Mouse (Mus musculus) skeletal muscle tissue, adult 2 months (tissue): ENCODE data around the gene Adamtsl5.

ENCODE experiments used
- DNase-seq: peaks from one replicate; pipeline ENCODE4 v3.0.0-alpha.2; 2012; ENCODE audit warnings: low read depth, low spot score

Gene Adamtsl5

GRCm38 (mm10) chr10:80348244-80348781 is at the start of gene Adamtsl5:
Gene Adamtsl5 (minus strand): TSS chr10:80348412.
- DNase-seq, result peak; percentile 82

GRCm38 (mm10) chr10:80397524-80398173 is 49.4 kb upstream of the Adamtsl5 start:
- DNase-seq, result no peak

GRCm38 (mm10) chr10:80396822-80397523 is 48.8 kb upstream of the Adamtsl5 start:
- no peak for DNase-seq

- DNase-seq, result no peak
Measured at GRCm38 (mm10) chr10:80395025-80395627, 46.9 kb upstream of the Adamtsl5 start.

- no peak for DNase-seq
Measured at GRCm38 (mm10) chr10:80392687-80393086, 44.5 kb upstream of the Adamtsl5 start.

GRCm38 (mm10) chr10:80390697-80391096 is 42.5 kb upstream of the Adamtsl5 start:
- no peak for DNase-seq

- DNase-seq, result no peak
Measured at GRCm38 (mm10) chr10:80389185-80389708, 41.0 kb upstream of the Adamtsl5 start.

GRCm38 (mm10) chr10:80388731-80389130 is 40.5 kb upstream of the Adamtsl5 start:
- DNase-seq, result no peak

GRCm38 (mm10) chr10:80387522-80387959 is 39.3 kb upstream of the Adamtsl5 start, which contains the start of gene Mex3d:
Gene Mex3d (minus strand): TSS chr10:80387659.
- DNase-seq, result peak; percentile 83

- DNase-seq, result no peak
Measured at GRCm38 (mm10) chr10:80386735-80387471, 38.7 kb upstream of the Adamtsl5 start.

- DNase-seq, result no peak
Measured at GRCm38 (mm10) chr10:80385811-80386734, 37.9 kb upstream of the Adamtsl5 start.

GRCm38 (mm10) chr10:80385310-80385709 is 37.1 kb upstream of the Adamtsl5 start:
- no peak for DNase-seq

- DNase-seq, result no peak
Measured at GRCm38 (mm10) chr10:80384709-80385108, 36.5 kb upstream of the Adamtsl5 start.

- no peak for DNase-seq
Measured at GRCm38 (mm10) chr10:80384115-80384639, 36.0 kb upstream of the Adamtsl5 start.

GRCm38 (mm10) chr10:80383431-80383830 is 35.2 kb upstream of the Adamtsl5 start:
- DNase-seq, result no peak

- no peak for DNase-seq
Measured at GRCm38 (mm10) chr10:80382641-80383365, 34.6 kb upstream of the Adamtsl5 start.

GRCm38 (mm10) chr10:80377716-80378115 is 29.5 kb upstream of the Adamtsl5 start:
- DNase-seq, result no peak

- peak; percentile 85 for DNase-seq
Measured at GRCm38 (mm10) chr10:80376160-80376559, 27.9 kb upstream of the Adamtsl5 start.

- no peak for DNase-seq
Measured at GRCm38 (mm10) chr10:80374063-80374462, 25.9 kb upstream of the Adamtsl5 start.
